Mouse (Mus musculus) gastrocnemius, postnatal 4 days (tissue): Measurements from ENCODE around the gene Pdzph1. TPM values are rescaled to one million over a fixed set of nuclear protein-coding genes. Genes with fewer than 3 reads are reported as not detected.

Experiments
- DNase-seq, 2 experiments: peaks; one replicate each; pipeline ENCODE4 v3.0.0; 2021 to 2022; ENCODE audit warnings: low spot score in 2 of 2, mixed read lengths in 2 of 2
- long read RNA-seq, 2 experiments: library from polyadenylated mRNA; stranded (forward); transcript quantifications; one replicate each; pipeline ENCODE4 v2.0.0; 2021
- total RNA-seq, 2 experiments: library from RNA; stranded (reverse); gene quantifications; 2 replicates each; pipeline ENCODE4 v1.2.3; 2021

Gene Pdzph1
- total RNA-seq = not detected
- long read RNA-seq, experiment 1 = 0 reads
- long read RNA-seq, experiment 2 = 0 reads

DNA sequence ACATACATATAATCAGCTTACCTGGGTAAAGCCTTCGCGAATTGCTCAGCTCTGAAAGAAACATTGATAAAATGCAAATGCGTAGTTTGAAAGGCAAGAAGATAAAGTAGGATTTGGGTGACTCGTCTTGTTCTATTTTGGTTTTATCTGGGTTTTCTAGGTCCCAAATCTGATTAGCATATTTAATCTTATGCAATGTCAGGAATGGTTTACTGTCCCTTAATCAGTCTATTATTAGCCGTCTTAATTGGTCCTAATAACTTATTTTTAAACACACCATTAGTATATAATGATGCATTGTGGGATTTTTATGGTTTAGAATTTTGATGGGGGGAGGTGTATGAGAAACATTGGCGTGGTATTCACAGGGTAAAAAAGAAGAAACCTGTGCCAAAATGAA, at the start of gene Pdzph1:
Pdzph1 (minus strand) TSS at position 101 of the 400 bp plus-strand sequence.
- DNase-seq = no peak

DNA sequence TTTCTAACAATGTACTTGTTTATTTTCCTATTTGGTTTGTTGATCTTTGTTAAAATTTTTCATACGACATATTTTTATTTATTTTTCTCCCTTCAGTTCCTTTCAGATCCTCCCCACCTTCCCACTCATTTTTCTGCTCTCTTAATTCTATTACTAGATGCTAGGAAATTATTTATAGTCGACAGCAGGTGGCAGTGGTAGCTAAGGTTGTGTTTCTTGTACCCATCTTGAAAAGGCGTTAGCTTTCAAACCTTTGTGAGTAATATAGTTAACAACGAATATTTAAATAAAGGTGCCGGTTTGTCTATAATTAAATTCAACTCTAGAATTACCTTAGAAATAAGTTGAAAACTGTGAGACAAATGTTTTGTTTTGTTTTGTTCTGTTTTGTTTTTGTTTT, 48.6 kb upstream of the Pdzph1 start:
- DNase-seq = no peak

DNA sequence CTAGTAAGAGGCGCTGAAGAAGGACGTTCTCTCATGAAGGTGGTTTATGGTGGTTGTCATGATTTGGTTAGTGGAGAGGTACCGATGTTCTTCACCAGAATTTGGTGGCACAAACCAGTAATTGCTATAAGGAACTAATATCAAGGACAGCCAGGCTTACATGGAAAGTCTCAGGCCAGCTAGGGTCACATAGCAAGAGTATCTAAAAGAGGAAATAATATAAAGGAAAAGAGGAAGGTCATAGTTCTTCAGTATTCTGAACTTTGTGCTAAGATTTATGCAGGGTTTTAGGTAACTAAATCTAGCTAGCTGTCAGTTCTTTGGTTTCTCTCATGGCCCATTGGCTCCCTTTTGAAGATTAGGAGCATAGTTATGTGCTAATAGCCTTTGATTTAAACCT, 42.3 kb upstream of the Pdzph1 start:
- no peak for DNase-seq

DNA sequence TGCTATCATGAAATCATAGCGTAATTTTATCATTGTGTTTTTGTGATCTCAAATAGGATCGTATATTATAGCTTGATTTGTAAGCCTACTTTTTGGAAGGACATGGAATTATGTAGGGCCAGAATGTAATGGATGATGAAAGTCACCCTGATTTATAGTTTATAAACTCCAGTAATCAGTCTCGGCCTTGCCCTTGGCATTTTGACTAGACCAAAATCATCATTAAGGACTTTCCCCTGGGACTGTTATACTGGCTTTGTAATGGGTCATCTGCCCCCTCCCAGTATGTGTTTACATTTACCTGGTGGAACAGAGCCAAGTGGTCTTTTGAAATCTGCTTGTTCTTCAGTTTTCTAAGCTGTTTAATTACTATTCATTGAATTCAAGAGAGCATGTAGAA, 35.2 kb upstream of the Pdzph1 start:
- no peak for DNase-seq

DNA sequence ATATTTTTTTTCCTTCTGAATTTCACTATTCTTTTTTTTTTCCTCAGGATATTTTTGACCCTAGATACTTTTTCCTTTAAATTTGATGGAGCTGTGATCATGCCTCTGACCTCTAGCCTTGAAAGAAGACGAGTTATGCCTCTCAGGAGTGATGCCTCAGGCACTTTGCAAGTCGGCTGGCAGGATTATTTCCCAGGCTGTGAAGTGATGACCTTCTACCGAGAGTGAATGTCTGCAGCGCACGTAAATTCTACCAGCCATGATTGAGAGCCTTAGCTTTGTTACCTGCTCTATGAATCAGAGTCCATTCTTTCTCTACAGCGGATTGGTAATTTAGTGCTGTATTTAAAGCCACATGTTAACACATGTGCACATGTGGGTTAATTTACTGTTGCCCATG, 33.3 kb upstream of the Pdzph1 start:
- no peak for DNase-seq

DNA sequence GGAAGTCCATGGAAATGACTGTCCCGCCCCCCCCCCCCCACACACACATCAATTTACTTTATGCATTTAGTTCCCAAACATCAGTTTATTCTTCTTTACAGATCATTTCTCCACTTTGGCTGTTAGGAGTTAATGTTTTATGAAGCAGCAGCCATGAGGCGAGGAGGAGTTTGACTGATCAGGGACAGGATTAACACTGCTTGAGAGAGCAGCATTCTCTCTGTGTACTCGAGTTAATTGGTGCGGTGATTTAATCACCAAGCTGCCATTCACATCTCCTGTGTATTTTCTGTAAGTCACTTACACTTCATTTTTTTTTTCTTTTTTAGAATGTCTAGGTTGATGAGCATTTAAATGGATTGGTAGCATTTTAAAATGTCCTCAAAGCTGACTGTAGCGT, 32.8 kb upstream of the Pdzph1 start:
- DNase-seq = no peak

DNA sequence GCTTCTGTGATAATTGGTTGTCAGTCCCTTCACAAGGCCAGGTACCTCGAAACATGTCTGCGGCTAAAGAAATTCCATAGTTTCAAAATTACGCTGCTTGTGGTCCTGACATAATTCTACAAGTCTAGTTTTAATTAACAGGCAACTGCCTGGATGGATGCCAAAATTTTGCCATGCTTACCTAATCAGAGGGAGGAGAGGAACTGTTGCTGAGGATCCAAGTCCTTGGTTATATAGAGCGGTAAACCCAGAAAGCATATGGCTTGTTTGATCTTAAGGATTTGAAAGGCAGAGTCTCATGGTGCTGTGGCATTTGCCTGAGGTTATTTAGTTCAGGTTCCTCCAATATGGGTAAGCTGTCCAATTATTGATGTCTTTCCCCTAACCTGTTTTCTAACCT, 27.5 kb upstream of the Pdzph1 start:
- DNase-seq = no peak

DNA sequence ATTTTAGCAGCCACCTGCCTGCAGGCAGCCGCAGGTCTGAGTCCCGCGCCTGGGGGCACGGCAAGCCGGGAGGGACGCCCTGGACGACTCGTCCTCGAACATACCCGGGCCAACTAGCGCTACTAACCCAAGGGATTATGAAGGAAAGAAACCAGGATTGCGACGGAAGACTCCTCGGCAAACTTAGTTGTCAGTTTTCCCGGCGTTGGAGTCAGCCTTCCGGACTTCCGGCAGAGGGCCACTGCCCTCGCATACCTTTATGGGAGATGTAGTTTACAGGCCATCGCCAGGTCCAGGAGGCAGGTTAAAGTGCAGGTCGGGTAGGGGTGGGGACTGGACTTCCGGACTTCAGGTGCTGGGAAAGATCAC, 21.9 kb upstream of the Pdzph1 start, which contains the start of gene Nudt12:
Nudt12 (minus strand) TSS at position 282 of the 369 bp plus-strand sequence.
- peak; percentile 41 to 52 for DNase-seq

DNA sequence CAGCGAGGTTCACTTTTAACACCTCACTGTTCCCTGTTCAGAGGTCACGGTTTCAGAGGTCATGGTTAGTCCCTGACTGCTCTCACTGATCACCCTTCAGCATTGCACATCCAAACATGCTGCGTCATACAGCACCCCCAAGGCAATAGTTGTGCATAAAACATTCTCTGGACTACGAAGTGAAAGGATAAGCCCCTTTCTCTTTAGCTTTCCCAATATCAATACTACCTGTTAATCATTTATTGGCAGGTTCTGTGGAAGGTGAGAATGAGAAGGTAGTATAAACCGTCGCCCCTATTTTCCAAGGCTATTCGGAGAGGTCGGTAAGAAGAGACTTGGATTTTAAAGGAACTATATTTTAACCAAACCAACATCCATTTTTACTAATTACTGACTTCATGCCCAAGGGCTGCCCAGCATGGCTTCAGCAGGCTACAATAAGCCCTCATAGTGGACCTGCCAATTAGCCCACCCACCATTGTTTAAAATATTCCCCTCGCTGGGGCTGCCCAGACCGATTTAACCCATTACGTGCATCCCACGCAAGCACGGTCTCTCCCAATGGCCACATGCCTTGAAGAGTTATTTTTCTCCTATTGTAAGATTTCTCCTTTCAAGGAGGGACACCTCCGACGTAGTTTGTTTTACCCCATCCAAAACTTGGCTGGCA, 21.4 kb upstream of the Pdzph1 start:
- no peak for DNase-seq

DNA sequence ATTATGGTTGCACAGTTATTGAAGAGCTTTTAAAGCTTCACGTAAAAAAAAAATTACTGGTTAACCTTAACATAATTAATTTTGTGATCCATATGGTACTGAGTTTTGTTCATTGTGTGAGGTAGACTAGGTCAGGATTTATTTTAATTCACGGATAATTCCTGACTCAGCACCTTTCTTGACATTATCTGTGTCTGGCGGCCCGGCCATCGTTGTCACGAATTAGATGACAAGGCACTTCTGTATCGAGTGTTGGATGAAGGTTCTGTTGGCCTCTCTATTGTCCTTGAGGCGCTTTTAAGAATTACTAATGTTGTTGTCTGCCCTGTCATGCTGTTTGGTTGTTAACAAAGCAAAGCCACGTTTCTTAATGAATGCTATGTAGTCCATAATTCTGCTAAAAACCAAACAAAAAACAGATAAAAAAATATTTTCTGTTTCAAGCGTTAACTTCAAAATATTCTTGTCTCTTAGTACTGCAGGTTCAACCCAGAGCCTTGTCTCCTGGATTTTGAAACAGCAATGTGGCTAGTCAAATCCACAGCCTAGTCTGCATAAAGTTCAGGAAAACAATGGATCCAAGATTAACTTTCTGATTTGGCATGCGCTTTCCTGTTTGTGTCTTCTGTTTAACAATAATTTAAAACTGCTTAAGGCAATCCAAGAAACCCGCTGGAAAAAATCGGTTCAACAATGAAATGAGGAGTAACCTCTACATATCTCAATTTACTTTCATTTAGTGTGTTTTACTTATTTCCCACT, 20.6 kb upstream of the Pdzph1 start:
- DNase-seq = no peak

DNA sequence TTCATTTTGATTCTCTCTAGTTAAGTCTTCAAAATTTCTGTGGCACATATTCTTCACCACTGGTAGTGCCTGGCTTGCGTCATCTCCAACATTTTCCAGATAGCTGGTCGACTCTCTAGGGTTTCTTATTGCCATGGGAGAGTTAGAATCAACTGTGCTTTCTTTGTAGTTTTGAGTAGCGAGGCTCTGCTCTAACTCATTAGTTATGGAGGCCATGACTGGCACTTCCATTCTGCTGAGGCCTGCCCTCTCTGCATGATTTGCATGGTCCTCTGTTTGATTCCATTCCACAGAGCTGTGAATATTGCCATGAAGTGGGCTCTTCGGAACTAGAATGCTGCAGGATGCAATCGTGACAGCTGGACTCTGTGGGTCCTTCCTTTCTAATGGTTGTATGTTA, 17.9 kb downstream of the Pdzph1 start:
- DNase-seq = no peak

DNA sequence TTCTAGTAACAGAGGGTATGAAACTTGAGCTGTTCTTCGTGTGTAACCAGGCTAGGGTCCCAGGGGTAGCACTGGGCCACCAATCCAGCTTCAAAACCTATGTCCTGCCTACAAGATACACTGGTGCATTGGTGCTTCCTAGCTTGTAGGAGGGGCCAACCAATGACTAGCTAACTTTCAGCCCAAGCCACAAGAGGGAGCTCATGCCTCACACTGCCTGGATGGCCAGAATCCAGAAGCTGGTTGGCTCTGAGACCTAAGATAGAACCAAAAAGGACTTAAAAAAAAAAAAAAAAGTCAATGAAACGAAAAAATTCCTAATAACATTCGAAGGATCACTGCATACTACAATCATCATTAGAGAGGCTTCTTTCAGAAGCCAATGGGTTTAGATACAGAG, 31.3 kb downstream of the Pdzph1 start:
- DNase-seq = no peak

DNA sequence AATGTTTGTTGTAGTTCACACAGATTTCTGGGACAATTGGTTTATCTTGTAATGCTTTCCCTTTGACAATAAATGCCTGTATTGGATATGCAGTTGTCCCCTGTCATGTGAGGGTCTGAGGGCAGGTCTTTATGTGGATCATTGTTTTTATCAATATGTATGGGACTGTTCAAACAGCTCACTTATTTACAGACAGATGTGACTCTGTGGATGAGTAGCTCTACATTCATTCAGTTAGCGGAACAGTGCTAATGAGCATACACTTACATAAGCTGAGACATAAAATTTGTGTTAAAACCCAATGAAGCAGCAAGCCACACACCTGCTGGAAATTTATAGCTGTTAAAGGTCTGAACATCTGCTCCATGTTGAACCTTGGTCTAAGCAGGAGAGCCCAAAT, 34.1 kb downstream of the Pdzph1 start:
- DNase-seq = no peak

DNA sequence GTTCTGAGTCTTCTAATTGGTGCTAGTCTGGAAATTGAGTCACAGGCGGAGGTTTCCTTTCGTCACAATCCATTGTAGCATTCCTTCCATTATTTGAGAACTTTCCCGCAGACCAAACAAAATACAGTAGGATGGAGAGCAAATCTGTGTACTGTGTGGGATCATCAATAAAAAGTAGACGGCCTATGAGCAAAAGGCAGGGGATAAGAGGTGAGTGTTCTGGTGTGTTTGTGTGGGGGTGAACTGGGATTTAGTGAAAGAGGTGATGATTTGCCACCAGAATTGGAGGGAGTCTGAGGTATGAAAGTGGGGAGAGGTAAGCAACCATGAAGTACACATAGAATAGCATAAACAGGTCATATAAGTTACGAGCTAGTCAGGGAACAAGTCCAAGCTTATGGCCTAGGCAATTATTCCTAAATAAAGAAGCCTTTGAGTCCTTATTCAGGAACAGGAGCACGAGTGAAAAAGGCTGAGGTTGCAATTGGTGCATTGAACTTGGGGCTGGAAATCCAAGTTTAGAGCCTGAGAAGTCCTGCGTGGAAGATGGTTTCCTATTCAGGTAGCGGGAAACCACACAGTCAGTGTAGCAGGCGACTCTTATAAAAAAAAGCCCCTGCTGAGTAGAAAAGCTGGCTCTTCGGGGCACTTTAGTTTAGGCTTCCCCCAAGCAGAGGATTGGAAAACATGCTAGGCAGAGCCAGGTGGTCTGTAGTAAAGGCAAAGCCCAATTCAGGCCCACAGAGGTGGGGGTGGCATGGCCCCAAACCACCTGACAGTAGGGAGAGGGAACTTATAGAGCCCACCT, 48.0 kb downstream of the Pdzph1 start:
- no peak for DNase-seq

DNA sequence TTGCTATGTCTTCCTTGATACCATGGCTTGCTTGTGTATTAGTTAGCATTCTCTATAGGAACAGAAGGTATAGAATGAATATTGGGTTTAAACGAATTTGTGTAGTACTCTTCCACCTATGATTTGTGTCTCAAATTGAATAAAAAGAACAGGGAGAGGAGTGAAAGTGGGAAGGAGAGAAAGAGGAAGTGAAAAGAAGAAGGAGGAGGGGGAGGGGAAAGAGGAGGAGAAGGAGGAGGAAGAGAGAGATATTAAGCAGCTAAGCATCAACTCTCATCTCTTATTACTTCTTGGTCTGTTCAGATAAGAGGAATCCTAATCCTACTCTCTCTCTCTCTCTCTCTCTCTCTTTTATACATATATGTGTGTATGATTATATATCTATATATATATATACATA, 52.6 kb downstream of the Pdzph1 start:
- no peak for DNase-seq

DNA sequence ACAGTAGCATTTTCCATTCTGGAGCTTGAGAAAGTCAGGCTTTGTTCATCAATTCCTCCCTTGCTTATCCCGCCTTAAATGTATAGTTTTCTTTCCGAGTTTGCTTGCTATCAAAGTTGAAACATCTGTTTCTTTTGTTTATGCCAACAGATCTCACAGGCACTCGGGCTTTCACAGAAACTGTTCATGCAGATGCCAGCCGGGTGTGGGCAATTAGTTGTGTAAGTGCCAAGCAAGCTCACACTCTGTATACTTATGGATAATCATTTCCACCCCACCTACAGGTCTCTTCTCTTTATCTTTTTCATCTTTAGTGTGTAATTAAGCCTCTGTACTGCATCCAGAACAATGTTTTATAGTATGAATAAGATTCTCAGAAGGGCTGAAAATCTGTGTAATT, 53.6 kb downstream of the Pdzph1 start:
- DNase-seq = no peak

DNA sequence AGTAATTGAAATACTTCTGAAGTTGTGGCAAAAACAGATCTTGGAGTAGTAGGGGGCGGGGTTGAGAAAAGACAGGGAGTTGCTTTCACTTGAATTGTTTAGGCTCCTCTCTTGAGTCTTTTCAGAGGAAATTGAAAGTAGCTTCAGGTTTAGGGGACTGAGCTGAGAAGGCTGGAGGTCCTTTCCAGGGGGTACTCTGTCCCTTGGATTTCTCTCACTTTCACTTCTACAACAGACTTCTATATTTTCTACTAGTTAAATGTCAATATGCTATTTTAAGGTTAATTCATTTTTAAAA, 58.2 kb downstream of the Pdzph1 start:
- DNase-seq = no peak

DNA sequence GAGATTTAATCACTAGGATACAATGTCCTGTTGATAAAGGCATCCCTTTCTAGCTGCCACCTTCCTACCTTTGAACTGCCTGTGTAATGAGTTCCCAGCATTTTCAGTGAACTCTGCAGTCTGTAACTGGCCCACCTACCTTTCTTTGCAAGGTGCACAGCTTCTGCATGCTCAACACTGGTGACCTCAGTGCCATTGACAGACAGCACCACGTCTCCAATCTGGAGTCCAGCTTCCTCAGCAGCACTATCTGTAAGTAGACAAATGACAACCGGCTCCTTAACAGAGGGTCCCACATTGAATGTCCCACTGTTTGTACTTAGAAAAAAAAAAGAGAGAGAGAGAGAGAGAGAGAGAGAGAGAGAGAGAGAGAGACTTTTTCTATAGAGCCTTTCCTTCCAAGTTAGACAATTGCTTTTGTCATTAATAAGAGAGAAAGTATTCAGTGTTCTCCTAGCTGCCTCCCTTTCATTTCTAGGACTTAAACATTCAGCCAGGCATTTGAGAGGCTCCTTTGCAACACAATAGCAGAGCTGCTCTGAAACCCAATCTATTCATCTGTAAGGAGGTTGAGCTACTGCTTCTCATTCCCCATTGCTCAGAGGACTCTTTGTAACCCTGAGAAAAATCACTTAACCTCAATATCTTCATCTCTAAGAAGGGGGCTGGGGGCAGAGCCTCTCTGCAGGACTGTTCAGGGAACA, 58.7 kb downstream of the Pdzph1 start:
- no peak for DNase-seq

DNA sequence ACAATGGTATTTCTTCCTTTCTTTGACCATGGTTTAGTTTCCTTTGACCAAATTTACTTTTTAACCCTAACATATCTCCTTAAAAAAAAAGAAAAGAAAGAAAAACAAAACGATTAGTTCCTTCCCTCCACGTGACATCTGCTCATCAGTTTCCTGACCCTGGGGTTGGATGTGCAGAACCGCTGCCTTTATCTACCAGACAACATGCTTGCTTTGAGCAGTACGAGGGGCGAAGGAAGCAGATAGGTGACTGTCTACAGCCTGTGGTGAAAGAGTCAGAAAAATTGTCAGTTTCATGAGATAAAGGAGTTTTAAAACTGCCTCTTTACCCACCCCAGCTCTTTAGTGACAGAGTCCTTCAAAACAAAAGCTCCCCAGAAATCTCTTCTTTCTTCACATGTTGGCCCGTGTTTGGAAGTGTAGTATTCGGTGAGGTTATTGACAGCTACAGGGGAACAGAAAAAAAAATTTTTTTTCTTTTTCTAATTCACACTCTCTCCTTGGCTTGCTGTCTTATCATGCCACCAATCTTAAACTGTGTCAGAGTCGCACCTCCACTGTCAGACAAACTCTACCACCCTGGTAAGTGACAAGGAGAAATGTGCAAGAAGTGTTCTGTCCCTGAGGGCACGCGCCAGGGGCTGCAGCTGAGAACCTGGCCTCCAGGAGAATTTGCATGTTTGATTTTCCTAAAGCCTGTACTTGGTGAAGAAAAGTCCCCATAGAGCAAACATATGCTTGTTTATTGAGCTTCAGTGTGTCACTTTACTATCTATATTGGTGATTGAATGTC, 66.2 kb downstream of the Pdzph1 start:
- DNase-seq = no peak

DNA sequence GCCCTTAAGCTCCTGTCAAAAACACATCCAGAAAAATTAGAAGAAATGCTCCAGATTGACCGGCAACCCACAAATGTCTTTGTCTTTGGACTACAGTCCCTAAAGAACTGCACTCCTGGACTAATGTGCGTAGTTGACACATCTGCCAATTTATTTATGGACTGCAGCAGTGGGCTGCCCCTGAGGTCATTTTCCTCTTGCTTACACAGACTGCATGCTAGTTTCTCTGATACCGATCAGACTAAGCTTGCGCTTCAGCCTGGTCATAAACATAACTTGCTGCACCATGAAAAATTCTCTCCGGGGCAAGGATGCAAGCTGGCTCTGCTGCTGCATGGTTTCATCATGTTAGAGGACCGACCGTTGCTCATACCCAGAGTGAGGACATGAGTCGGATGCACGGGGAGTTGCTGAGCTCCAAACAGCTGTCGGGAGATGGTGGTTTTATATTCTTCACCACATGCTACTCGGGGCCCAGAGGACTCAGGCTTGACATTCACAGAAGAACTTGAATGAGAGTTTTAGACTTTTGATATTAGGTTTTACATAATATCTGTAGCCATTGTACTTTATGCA, 67.2 kb downstream of the Pdzph1 start:
- peak in 1 of 2 experiments; percentile 11 for DNase-seq
